Comparison of ENCODE assay signal across 11 mouse cellular contexts in the genomic region with DNA sequence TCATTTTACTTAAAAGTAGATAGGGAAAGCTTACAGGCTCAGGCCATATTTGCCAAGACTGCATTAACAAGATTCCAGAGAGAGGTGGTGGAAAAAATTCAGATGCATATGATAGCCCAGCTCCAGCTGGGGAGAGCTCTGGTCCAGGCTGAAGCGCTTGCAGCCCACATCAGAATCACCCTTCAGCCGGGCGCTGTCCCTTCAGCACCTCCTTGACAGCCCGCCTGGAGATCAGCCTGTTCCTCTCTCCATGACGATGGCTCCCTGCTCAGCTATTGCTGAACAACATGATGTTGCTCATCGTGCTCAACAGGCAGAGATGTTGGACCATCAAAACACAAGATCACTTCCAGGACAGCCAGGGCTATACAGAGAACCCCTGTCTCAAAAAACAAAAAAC. TPM values are rescaled to one million over a fixed set of nuclear protein-coding genes. Genes with fewer than 3 reads are reported as not detected.
A peak's percentile ranks its signal among the peaks of the same experiment; 100 is the strongest.
DNase-seq lines count a peak whose midpoint lies in the region; ATAC-seq and TF ChIP-seq lines count a peak whose summit lies in the region.
"Had no signal": no experiment of that assay in that cellular context is flagged by ENCODE, and none has a peak within 500 bp of the region (broad histone marks: within the 10 kb centered on the region; RNA-seq: fewer than 3 reads in every experiment).

No protein-coding gene starts in this region.

- TF ChIP-seq EP300 in stomach, postnatal 0 days (optimal IDR thresholded peaks at IDR 0.05), result no peak

- peak; percentile 84 for DNase-seq in heart, embryonic 10.5 days (ENCODE audit: low spot score)
- no peak for DNase-seq in heart, adult 11 months
- peak; percentile 68 for DNase-seq in neural tube, embryonic 10.5 days (ENCODE audit: extremely low spot score, low spot score)
- peak; percentile 71 for DNase-seq in stomach, postnatal 0 days (ENCODE audit: low spot score)
- DNase-seq in forebrain, embryonic 10.5 days (ENCODE audit: extremely low spot score, low spot score), result no peak
- DNase-seq: cerebellum, adult 11 months; right cerebral cortex, adult 18-20 months had no signal

- H3K36me3 ChIP-seq in heart, embryonic 10.5 days, result no peaks in the 10 kb centered on the region
- no peaks in the 10 kb centered on the region for H3K36me3 ChIP-seq in neural tube, embryonic 15.5 days
- no peaks in the 10 kb centered on the region for H3K36me3 ChIP-seq in embryonic facial prominence, embryonic 12.5 days
- H3K36me3 ChIP-seq in stomach, postnatal 0 days (ENCODE audit: control insufficient read depth, insufficient read depth, low read length), result no peaks in the 10 kb centered on the region
- H3K36me3 ChIP-seq in forebrain, embryonic 10.5 days (replicated peaks), result no peaks in the 10 kb centered on the region
- H3K36me3 ChIP-seq: liver, embryonic 15.5 days had no signal

- ATAC-seq in neural tube, embryonic 15.5 days (ENCODE audit: low FRiP score), result no peak
- ATAC-seq in embryonic facial prominence, embryonic 12.5 days (ENCODE audit: insufficient number of reproducible peaks, insufficient read depth, low FRiP score, low TSS enrichment), result 0 out of 2 replicates have a peak, but pooled peaks have one; percentile 25
- no peak for ATAC-seq in stomach, postnatal 0 days (ENCODE audit: low FRiP score, low TSS enrichment)
- no peak; the same call in 1 of the 2 replicates for ATAC-seq in granulocyte monocyte progenitor cell, adult 5-6 weeks (replicated peaks; ENCODE audit: poor library complexity, severe bottlenecking)

- WGBS in heart, embryonic 10.5 days, result 3% methylated on average over 6 of the region's 6 CpGs
- WGBS in neural tube, embryonic 15.5 days, result 2% methylated on average over 6 of the region's 6 CpGs
- 3% methylated on average over 6 of the region's 6 CpGs for WGBS in embryonic facial prominence, embryonic 12.5 days
- WGBS in stomach, postnatal 0 days, result 3% methylated on average over 6 of the region's 6 CpGs
- WGBS in forebrain, embryonic 10.5 days, result 2% methylated on average over 6 of the region's 6 CpGs

- no peak overlapping the region for H3K9ac ChIP-seq in neural tube, embryonic 15.5 days (replicated peaks)
- no peak overlapping the region for H3K9ac ChIP-seq in embryonic facial prominence, embryonic 12.5 days
- no peak overlapping the region for H3K9ac ChIP-seq in stomach, postnatal 0 days (ENCODE audit: low read length)
- H3K9ac ChIP-seq: liver, embryonic 15.5 days had no signal

- no peaks in the 10 kb centered on the region for H3K9me3 ChIP-seq in heart, embryonic 10.5 days
- H3K9me3 ChIP-seq in neural tube, embryonic 15.5 days (replicated peaks), result no peaks in the 10 kb centered on the region
- no peaks in the 10 kb centered on the region; the same call in 1 of the 2 replicates for H3K9me3 ChIP-seq in embryonic facial prominence, embryonic 12.5 days
- H3K9me3 ChIP-seq in stomach, postnatal 0 days (ENCODE audit: control insufficient read depth, low read length), result no peaks in the 10 kb centered on the region
- no peaks in the 10 kb centered on the region; the same call in 1 of the 2 replicates for H3K9me3 ChIP-seq in forebrain, embryonic 10.5 days
- H3K9me3 ChIP-seq: liver, embryonic 15.5 days had no signal

- no peak overlapping the region for H3K27ac ChIP-seq in heart, embryonic 10.5 days
- H3K27ac ChIP-seq in neural tube, embryonic 15.5 days (replicated peaks), result no peak overlapping the region
- H3K27ac ChIP-seq in embryonic facial prominence, embryonic 12.5 days, result no peak overlapping the region
- no peak overlapping the region for H3K27ac ChIP-seq in stomach, postnatal 0 days (replicated peaks)
- no peak overlapping the region for H3K27ac ChIP-seq in forebrain, embryonic 10.5 days
- H3K27ac ChIP-seq: liver, embryonic 15.5 days had no signal

- H3K4me1 ChIP-seq in heart, embryonic 10.5 days, result peaks cover 12% of the 10 kb centered on the region
- H3K4me1 ChIP-seq in neural tube, embryonic 15.5 days, result peaks cover 27% of the 10 kb centered on the region
- H3K4me1 ChIP-seq in embryonic facial prominence, embryonic 12.5 days, result peaks cover 11% of the 10 kb centered on the region; the same call in 1 of the 2 replicates
- H3K4me1 ChIP-seq in stomach, postnatal 0 days (replicated peaks; ENCODE audit: control insufficient read depth, insufficient read depth), result no peaks in the 10 kb centered on the region
- peaks cover 17% of the 10 kb centered on the region for H3K4me1 ChIP-seq in forebrain, embryonic 10.5 days
- H3K4me1 ChIP-seq: liver, embryonic 15.5 days had no signal

- TF ChIP-seq CTCF in stomach, postnatal 0 days (IDR thresholded peaks at IDR 0.05; ENCODE audit: low read depth), result no peak

- no peak overlapping the region for H3K4me2 ChIP-seq in neural tube, embryonic 15.5 days
- no peak overlapping the region for H3K4me2 ChIP-seq in embryonic facial prominence, embryonic 12.5 days (replicated peaks)
- no peak overlapping the region for H3K4me2 ChIP-seq in stomach, postnatal 0 days (replicated peaks; ENCODE audit: low read depth)
- H3K4me2 ChIP-seq: liver, embryonic 15.5 days had no signal

- H3K27me3 ChIP-seq in heart, embryonic 10.5 days (ENCODE audit: insufficient read depth, poor library complexity, severe bottlenecking), result peaks cover 84% of the 10 kb centered on the region
- H3K27me3 ChIP-seq in neural tube, embryonic 15.5 days (replicated peaks), result peaks cover 24% of the 10 kb centered on the region
- H3K27me3 ChIP-seq in embryonic facial prominence, embryonic 12.5 days, result peaks cover 53% of the 10 kb centered on the region
- H3K27me3 ChIP-seq in stomach, postnatal 0 days (ENCODE audit: control insufficient read depth, insufficient read depth, low read length), result peaks cover 18% of the 10 kb centered on the region; the same call in 1 of the 2 replicates
- H3K27me3 ChIP-seq in forebrain, embryonic 10.5 days (ENCODE audit: poor library complexity, severe bottlenecking), result peaks cover 68% of the 10 kb centered on the region

- no peak overlapping the region for H3K4me3 ChIP-seq in heart, embryonic 10.5 days
- no peak overlapping the region for H3K4me3 ChIP-seq in neural tube, embryonic 15.5 days (replicated peaks)
- H3K4me3 ChIP-seq in embryonic facial prominence, embryonic 12.5 days, result no peak overlapping the region
- H3K4me3 ChIP-seq in stomach, postnatal 0 days (ENCODE audit: low read depth, low read length), result no peak overlapping the region
- no peak overlapping the region for H3K4me3 ChIP-seq in forebrain, embryonic 10.5 days
- H3K4me3 ChIP-seq: liver, embryonic 15.5 days had no signal

RNA-seq across cellular contexts. Expression of gene Kcnq2, which starts 1.8 kb away (rescaled TPM):
- 0.07 and 0.50 TPM in 2 replicates for polyA plus RNA-seq in heart, embryonic 10.5 days (2016; fragmentation: Nextera tagmentation; extraction: Ambion mirVana)
- polyA plus RNA-seq in neural tube, embryonic 15.5 days (2015; fragmentation: Nextera tagmentation; extraction: Ambion mirVana), result 36.9 and 45.8 TPM in 2 replicates
- 2.8 and 4.9 TPM in 2 replicates for polyA plus RNA-seq in embryonic facial prominence, embryonic 12.5 days (2016; fragmentation: Nextera tagmentation; extraction: Ambion mirVana)
- 0.42 and 0.59 TPM in 2 replicates for polyA plus RNA-seq in stomach, postnatal 0 days (2015; fragmentation: Nextera tagmentation; extraction: Ambion mirVana)
- 2.9 and 3.8 TPM in 2 replicates for polyA plus RNA-seq in forebrain, embryonic 10.5 days (2016; fragmentation: Nextera tagmentation; extraction: Ambion mirVana)
- not detected in 2 replicates for total RNA-seq in granulocyte monocyte progenitor cell, adult 5-6 weeks (2014; fragmentation: Nextera tagmentation)
- not detected in 2 replicates for total RNA-seq in granulocyte monocyte progenitor cell, adult 5-6 weeks (2017)

RNA-seq across cellular contexts. Expression of gene Eef1a2, which starts 19.9 kb away (rescaled TPM):
- polyA plus RNA-seq in heart, embryonic 10.5 days (2016; fragmentation: Nextera tagmentation; extraction: Ambion mirVana), result 0.95 and 2.6 TPM in 2 replicates
- 15.4 and 16.8 TPM in 2 replicates for polyA plus RNA-seq in neural tube, embryonic 15.5 days (2015; fragmentation: Nextera tagmentation; extraction: Ambion mirVana)
- polyA plus RNA-seq in embryonic facial prominence, embryonic 12.5 days (2016; fragmentation: Nextera tagmentation; extraction: Ambion mirVana), result 0.22 and 0.42 TPM in 2 replicates
- polyA plus RNA-seq in stomach, postnatal 0 days (2015; fragmentation: Nextera tagmentation; extraction: Ambion mirVana), result 0.40 and 0.42 TPM in 2 replicates
- polyA plus RNA-seq in forebrain, embryonic 10.5 days (2016; fragmentation: Nextera tagmentation; extraction: Ambion mirVana), result 0.07 and 0.15 TPM in 2 replicates
- total RNA-seq in granulocyte monocyte progenitor cell, adult 5-6 weeks (2014; fragmentation: Nextera tagmentation), result not detected in 2 replicates
- total RNA-seq in granulocyte monocyte progenitor cell, adult 5-6 weeks (2017), result not detected in 2 replicates
- polyA plus RNA-seq: liver, embryonic 15.5 days had no signal

RNA-seq across cellular contexts. Expression of gene Ppdpf, which starts 50.1 kb away (rescaled TPM):
- polyA plus RNA-seq in heart, embryonic 10.5 days (2016; fragmentation: Nextera tagmentation; extraction: Ambion mirVana), result 172 and 240 TPM in 2 replicates
- 361 and 401 TPM in 2 replicates for polyA plus RNA-seq in neural tube, embryonic 15.5 days (2015; fragmentation: Nextera tagmentation; extraction: Ambion mirVana)
- polyA plus RNA-seq in embryonic facial prominence, embryonic 12.5 days (2016; fragmentation: Nextera tagmentation; extraction: Ambion mirVana), result 458 and 495 TPM in 2 replicates
- polyA plus RNA-seq in stomach, postnatal 0 days (2015; fragmentation: Nextera tagmentation; extraction: Ambion mirVana), result 294 and 310 TPM in 2 replicates
- 387 and 397 TPM in 2 replicates for polyA plus RNA-seq in forebrain, embryonic 10.5 days (2016; fragmentation: Nextera tagmentation; extraction: Ambion mirVana)
- total RNA-seq in granulocyte monocyte progenitor cell, adult 5-6 weeks (2014; fragmentation: Nextera tagmentation), result 82.3 and 90.4 TPM in 2 replicates
- 70.3 and 77.7 TPM in 2 replicates for total RNA-seq in granulocyte monocyte progenitor cell, adult 5-6 weeks (2017)

Comparison
In these comparisons a context has a peak if more than half of its experiments do, and no peak if none do; other contexts are left out.
1. DNase-seq: peak in heart, embryonic 10.5 days (single experiment), neural tube, embryonic 10.5 days (single experiment) and stomach, postnatal 0 days (single experiment); none in heart, adult 11 months (single experiment) and forebrain, embryonic 10.5 days (single experiment).